Mouse (Mus musculus): Measurements from ENCODE around the gene Ak8.

Ak8 gene

DNA sequence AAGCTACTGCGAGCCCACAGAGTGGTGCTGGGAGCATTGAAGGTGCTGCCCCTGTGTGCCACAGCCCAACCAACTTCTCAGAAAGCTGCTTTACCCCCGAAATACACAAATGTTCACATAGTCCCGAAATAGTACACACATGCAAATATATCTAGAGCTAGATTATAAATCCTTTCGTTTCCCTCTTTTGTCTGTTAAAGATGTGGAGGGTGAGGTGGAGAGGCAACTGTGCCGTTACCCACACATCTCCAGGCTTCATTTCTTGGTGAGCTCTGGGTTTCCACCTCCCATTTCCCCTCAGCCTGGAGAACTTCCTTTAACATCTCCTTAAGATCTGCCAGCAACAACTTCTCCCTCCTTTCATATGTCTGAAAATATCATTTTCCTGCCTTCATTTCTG is 40.2 kb downstream of the Ak8 start:
- no peak for DNase-seq

DNA sequence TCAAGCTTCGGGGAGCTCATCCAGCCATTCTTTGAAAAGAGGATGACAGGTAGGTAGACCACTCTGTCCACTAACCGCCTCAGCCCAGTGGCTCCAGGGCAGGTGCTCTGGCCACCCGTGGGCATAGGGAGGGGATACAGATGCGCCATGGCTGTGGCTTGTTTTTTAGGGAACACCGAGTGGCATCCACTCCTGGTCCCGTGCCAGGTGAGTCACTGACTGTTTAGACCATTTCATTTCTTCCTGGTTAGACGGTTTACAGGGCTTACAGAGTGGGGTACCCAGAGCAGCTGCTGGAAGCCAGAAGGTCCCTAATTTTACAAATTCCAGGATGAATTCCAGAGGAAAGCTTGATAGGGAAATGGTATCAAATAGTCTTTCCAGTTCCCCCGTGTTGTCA is 42.7 kb downstream of the Ak8 start:
- no peak for DNase-seq

DNA sequence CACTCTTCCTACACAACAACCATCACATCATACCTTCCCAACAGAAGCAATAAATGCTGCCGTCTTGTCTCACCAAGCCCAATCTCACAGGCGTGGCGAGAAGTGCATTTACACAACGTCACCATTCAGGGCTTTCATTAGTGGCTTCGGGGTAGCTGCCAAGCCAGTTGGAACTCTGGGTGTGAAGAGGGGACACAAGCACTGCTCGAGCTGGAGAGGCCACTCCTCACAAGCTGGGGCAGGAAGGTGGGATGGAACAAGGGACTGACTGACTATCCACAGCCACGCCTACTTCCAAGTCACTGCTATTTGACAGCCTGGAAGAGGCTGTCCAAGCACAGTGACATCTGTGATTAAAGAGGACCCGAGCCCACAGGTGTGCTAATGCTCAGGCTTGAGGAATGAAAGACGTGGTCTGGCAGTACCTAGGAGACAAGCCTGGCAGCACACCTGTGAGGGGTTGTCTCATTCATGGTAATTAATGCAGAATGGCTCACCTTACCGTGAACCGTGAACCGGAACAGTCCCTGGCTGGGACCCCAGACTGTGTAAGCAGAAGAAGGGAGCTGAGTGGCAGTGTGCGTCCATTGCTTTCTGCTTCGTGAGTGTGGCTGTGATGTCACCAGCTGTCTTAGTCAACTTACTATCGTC is 46.8 kb downstream of the Ak8 start:
- no peak for DNase-seq

DNA sequence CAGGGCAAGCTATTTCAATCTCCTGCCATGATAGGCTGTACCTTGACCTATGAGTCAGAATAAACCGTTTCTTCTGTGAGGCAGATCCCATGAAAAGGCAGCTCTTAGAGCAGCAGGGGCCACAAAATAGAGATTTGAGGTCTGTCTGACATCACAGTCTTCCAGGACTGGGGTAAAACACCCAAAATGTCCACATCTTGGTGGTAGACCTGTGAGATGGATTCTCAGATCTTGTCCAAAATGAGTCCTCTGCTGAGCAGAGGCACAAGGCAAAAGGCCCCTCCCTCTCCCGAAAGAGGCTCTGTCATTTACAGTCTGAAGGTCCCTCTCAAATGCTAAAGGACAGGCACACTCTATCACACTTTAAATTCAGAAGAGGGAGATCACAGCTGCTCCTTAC is 47.7 kb downstream of the Ak8 start:
- DNase-seq, result no peak

DNA sequence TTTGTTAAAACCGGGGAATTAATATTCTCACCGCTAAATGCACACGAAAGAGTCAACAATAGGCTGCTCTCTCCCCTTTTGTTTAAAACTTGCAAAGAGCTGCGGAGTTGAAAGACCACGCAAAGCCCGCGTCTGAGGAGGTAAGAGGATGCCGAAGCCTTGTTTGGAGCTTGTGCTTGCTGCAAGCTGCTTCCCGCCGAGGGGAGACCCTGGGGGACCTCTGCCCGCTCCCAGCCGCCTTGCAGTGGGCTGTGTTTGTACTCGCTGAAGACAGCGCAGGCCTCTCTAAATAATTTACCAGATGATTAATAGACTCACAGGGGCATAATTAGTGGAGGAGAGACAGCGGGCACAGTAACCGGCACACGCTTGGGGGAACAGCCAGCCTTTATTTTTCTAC is 51.2 kb downstream of the Ak8 start:
- no peak for DNase-seq

DNA sequence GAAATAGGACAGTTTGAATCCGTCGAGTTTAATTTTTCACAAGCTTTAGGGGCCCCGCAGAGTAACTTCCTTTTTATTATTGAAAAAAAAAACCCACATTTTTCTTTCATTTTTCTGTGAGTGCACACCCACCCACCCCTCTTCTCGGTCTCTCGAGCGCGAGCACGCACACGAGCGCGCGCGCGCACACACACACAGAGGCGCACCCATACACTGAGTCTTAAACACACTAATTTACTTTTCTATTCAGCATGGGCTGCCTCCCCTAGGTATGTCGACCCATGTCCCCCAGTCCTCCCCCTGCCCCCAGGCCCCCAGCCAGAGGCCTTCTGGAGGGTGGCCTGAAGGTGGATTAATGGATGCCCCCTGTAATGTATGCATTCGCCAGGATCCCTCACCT is 51.7 kb downstream of the Ak8 start:
- DNase-seq, result no peak

DNA sequence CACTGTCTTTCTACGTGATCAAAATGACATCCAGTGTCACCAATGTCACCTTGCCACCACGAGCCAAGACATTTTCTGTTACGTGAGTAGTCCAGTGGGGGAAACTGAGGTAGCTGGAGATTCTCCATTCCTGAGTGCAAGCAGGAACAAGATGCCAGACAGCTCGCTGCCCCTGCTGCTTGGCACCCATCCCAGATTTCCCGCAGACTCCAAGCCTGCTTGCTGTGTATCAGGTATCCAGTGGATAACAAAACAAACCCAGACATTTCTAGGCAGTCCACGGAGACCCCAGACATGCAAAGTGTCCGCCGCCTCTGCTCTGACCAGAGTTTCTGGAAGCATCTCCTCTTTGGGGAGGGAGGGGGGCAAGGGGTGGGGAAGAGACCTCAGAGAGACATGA is 52.4 kb downstream of the Ak8 start:
- no peak for DNase-seq

DNA sequence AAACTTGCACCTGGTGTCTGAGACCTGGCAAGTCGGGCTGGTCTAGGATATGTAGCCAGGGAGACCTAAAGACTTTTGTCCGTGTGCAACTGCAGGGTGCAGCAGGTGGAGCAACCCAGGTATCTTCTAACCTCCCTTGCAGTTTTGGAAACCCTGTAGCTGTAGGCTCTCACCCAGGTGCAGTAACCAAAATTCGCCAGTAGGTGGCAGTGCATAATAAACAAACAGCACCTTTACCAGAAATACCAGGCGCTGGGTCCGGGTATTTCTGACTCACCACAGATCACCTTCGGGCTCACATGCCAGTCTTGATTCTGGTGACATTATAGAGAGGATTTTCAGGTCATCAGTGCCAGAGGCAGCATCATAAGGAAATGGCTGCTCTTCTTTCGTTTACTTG is 55.5 kb downstream of the Ak8 start:
- DNase-seq, result peak; percentile 54

DNA sequence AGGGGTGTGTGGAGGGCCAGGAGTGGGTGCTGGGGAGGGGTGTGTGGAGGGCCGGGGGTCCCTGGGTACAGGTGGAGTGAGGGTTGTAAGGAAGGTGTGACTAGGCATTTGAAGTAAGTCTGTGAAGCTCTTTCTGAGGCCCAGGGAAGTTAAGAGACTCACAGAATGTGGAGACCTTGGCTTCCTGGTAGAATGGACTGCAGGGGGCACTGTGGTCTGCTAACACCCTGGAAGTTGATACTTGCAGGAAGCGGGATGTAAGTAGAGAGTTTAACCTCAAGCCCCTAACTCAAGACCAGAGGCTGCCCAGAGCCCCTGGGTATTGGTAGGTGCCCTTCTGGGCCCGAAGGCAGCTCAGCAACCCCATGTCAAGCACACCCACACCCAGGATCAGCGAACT is 56.2 kb downstream of the Ak8 start:
- peak; percentile 19 for DNase-seq

DNA sequence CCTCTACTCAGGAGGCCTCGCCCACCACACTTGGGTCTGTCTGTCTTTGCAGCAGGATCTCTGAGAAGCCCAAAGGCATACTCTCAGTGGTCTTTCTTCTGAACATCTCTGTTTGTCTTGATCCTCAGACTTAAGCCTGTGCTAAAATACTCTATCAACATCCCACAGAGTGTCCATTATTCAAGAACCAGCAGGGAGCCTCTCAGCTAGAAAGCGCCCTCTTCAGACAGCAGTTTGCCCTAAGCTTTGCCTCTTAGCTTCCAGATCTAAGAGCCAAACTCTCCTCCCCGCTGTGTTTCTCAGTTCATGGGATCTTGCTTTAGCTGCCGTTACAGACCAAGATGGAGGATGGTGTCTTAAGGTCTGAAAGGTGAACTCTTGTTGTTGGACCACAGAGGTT is 59.5 kb downstream of the Ak8 start:
- no peak for DNase-seq

DNA sequence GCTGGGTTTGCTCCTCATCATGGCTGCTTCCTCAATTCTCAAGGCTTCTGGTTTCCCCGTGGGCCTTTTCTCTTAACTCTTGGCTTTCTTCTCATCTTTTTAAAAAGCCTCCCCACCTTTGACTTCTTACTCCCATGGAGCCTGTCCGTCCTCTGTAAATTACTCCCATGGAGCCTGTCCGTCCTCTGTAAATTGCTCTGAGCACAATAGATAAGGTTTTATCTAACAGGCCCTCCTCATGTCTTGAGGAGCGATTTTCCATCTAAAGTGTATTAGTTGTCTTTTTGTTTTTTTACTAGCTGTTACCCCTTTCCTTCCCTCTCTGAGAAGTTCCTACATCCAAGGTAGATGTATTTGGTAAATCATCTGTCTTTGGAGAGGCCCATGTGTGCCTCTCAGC is 66.6 kb downstream of the Ak8 start:
- DNase-seq, result no peak

DNA sequence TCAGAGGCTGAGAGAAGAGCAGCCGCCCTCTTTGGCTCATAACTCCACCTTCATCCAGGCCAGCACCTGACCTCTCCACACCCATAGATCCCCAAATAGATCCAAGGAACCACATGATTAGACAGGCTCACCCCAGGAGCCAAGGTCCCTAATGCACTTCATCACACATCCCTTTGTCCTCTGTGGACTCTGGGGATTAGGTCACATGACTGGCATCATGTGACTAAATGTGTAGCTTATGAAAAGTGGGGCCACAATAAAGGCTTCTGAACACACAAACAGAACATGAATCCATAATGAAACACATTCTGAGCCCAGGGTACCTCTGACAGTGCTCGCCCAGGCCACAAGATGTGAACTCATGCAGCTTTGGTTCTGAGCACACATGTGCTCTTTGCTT is 67.1 kb downstream of the Ak8 start:
- no peak for DNase-seq

DNA sequence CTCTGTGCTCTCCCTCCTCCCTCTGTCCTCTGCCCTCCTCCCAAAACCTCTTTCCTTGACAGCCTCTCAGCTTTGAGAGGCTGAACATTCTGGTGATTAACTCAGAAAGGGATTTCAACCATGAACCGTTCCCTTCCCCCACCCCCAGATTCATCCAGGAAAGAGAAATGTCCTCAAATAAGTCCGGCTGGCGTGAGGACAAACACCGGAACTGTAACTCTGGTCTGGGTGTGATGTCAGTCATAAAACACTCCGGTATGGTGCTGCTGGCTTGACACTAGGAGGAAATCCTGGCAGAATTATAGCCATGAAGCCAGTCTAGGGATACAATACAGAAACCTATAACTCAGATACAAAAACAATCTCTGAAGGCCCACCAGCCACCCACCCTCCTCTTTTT is 70.7 kb downstream of the Ak8 start:
- peak; percentile 47 for DNase-seq

DNA sequence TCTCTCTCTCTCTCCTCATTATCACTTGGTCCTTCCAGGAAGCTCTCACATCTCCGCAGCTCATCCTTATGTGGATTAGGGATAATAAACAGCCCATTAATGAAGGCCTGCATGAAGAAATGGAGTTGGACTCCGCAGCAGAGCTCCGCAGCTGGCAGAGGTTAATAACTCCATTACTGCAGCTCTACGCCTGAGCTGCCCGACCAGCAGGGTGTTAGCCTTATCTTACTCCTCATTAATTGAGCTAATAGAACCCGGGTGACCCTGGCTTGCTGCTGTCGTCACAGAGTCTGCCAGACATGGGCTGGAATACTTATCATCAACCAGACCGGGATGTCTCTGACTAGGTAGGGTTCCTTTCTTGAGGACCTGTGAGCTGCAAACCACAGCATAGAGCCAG is 74.1 kb downstream of the Ak8 start:
- DNase-seq, result no peak

DNA sequence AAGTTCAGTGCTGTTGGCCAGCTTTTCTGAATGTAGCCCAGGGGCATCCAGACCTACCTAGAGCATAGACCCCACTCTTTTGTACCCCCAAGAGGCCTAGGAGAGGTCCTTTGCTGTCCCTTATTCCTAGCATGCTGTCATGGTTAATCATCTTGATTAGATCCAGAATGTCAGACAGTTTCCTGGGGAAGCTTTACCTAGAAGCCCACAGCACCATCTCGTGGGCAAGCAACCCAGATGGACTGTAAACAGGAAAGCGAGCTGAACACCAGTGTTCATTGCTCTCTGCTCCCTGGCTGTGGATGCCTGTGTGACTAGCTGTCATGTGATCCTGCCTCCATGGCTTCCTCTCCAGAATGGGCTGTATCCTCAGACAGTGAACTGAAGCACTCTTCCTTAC is 76.8 kb downstream of the Ak8 start:
- no peak for DNase-seq

DNA sequence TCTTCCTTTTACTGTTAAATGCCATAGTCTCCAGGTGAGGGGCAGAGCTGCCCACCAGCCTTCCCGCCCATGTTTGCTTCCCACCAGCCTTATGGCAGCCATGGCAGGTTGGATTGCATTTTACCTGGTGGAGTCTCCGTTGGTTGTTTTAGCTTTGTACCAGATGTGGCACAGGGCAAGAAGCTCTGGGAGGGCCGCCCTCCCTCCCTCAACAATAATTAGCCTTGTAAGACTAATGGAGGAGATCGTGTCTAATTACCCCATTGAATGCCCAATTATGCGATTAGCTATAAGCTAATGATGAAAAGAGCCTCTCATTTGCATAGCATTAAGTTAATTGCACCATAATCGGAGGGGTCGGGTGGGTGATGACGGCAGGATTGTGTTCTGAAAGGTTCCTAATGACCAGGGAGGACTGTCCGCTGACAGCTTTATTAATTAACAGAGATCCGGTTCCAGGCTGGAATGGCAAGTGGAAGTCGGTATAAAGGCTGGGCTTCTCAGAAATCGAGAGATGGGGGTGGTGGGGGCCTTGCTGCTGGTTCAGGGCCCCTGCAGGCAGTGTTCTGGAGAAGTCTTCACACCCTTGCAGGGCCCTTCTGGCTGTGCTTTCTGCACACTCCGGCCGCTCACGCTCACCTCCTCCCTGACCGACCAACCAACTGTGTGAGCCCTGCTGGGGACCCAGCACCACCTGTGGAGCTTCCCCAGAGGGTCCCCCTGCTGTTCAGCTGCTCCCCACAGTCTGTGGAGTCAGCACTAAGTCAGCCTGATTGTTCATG is 80.2 kb downstream of the Ak8 start:
- DNase-seq, result no peak

DNA sequence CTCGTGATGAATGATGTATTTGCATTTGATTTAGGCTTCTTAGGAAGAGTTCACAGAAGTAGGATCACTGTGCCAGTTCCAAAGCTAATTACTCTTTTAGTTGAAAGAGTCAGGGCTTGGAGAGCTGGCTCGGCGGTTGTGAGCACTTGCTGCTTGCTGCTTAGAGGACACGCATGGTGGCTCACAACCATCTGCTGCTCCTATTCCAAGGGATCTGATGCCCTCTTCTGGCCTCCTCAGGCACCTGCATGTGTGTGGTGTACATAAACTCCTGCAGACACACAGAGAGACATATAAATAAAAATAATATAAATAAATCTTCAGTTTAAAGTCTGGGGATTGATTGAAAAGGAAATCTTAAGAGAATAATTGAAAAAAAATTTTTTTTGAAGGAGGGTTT is 81.3 kb downstream of the Ak8 start:
- DNase-seq, result no peak

DNA sequence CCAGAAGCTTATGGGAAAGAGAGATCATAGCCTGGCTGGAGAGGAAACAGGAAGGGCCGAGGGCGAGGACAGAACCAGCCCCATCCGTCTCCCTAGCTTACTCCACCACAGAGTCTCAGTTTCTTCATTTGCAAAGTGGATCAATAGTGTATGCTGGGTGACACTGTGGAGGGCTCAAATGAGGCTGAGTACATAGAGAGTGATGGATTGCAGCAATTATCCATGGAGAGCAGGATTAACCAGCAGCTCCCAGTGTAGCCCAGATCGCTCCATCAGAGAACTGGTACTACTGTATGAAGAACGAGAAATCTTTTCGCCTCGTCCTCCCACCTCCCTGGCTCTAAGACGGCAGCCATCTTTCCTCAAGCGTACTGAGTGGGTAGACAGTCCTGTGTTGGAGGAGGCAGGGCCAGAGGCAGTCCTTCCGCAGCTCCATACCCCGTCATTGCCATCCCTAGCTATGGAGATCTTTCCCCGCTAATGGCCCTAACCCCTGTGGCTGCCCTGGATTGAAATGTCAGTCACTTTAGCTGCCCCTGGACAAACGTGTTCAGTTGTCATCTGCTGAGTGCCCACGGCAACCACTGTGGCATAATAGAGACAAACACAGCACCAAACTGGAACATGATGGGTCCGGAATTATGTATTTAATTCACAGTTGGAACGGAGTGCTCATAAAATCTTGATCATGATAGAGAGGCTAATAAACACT is 86.5 kb downstream of the Ak8 start:
- no peak for DNase-seq

DNA sequence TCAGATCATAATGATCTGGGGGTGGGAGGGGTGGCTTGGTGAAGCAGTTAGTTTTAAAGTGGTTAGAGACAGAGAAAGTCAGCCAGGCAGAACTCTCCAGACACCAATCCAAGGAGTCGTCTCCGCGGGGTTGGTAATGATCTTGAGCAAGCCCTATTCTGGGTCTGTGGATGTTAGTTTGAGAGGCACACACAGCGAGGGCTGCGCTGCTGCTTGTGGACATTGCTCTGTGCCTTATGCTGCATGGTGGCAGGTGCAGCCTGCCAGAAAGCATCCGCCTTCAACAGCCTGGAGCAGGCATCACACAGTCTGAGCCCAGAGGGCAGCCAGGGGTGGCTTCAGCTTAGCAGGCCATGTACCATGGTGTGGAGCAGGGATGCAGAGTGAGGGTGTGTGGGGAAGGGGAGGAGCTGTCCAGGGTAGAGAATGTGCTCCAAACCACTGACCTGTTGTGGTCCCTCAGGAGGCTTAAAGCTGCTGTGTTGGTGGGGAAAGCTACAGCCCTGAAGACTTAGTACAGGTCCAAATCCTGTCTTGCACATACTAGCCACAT is 87.2 kb downstream of the Ak8 start:
- no peak for DNase-seq

DNA sequence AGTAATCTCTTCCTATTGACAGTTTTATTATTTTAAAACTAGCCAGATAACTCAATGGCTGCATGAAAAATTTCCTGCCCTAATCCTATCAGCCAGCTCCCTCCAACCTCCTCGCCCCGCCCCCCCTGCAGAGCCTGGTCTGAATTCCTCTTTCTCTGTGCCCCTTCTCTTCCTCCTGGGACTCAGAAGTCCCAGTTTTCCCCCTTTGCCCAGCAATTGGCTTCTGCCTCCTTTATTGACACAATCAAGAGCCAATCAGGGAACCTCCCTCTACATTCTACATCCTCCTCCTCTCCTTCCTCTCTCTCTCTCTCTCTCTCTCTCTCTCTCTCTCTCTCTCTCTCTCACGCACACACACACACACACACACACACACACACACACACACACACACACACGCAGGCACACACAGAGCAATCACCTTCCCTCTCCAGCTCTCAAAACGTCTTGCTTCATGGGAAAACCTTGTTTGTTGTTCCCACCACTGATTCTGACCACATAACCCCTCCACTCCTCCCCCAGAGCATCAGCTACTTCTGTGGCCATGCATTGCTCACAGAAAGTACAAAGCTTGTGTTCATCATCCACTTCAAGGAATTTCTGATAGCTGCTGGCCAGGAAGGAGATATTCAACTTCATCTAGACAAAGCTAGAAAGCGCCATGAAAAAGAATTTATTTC is 93.1 kb downstream of the Ak8 start:
- no peak for DNase-seq

DNA sequence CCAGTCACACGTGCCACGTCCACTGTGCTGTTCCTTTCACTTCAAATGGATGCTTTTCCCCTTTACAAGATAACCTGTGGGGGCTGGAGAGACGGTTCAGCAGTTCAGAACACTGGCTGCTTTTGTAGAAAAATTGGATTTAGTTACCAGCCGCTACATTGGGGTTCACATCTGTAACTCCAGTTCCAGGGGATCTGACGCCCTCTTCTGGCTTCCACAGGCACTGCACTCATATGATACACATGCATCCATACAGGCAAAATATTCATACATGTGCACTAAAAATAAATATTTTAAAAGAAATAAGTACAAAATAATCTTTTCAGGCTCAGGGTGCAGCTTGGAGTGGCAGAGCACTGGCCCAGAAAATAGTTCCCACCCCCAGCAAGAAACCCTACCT is 94.7 kb downstream of the Ak8 start:
- no peak for DNase-seq

DNA sequence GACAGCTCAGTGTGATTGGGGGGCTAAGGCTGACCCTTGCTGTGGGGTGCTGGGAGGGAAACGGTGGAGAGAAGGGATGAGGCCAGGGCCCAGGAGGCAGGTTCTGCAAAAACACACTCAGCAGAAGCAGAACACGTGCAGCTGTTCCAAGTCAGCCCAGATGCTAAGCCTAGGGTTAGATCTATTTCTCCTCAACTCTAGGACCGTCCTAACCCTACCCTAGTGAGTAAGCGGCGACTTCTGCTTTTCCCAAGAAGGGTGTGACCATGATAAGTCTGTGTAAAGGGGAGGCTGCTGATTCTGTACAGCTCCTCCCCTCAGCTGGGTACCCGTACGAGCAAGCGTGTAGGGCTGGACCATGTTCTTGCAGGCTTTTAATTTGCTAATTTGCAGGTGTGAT is 96.3 kb downstream of the Ak8 start:
- no peak for DNase-seq

DNA sequence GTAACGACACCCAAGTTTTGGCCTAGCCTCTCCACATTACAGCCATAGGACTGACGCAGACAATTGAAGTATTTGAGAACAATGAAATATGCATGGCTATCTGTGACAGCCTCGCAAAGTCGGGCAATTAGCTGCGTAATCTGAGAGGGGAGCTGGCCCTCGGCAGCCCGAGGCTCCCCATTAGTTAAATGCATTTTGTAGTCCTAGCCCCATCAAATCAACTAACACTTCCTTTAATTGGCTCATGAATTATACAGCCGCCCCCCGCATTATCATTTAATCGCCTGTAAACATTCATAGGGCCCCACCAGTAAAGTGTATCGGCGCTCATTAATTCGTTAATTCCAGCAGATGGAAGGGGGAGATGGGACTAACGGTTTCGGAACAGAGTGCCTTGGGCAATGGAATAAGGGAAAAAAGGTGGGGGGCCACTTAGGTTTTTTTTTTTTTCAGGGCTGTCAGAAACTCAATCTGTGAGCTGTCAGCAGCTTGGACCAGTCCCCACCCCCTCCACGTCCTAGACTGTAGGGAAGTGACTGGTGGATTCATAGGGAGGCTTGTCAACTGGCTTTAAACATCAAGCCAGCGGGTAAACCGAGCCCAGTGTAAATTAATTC is 97.6 kb downstream of the Ak8 start:
- DNase-seq, result no peak
